Mouse (Mus musculus): ENCODE data around the gene Wnt2b.

Wnt2b gene

DNA sequence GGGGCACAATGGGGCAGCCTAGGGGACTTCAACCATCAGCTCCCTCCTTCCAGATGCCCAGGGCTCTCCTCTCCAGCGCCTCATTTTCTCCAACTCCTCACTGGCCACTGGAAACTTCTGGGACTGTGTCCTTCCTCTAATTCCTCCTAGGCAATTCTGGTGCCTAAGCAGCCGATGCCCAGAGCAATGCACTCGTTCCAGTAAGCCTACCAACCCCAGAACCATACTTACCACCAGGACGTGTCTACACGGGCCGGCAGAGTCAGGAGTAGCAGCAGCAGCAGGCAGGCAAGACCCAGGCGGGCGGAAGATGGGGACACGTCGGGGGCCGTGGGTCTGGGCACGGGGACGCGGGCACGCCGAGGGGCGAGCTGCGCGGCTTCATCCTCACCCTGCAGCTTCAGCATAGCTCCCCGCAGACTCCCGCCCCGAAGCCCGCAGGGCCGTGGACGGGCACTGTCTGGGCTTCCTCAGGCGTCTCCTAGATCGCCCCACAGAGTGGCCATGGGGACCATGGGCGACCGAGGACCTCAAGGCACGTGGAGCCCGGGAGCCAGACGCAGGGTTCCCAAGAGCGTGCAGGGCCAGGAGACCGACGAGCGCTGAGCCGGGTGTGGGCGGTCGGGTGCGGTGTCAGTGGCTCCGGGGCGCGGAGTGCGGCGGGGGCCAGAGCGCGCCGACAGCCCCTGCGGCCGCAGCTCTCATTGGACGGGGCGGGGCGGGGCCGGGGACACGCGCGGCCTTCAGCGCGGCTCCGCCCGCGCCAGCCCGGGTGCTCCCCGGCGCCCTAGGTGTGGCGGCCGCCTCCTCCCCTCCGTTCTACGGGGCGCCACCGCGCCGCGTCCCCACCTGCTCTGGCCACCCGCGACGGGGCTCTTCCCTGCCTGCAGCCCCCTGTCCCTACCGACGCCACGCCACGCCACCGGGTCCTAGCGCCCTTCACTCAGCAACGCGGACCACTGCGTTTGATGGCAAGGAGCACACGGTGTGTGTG is at the start of gene Wnt2b:
Gene Wnt2b (minus strand): TSS at position 856 of the 994 bp plus-strand sequence.
- no peak for DNase-seq

- no peak for DNase-seq
Observed at GRCm38 (mm10) chr3:105010681-105011339, 49.1 kb upstream of the Wnt2b start.

DNA sequence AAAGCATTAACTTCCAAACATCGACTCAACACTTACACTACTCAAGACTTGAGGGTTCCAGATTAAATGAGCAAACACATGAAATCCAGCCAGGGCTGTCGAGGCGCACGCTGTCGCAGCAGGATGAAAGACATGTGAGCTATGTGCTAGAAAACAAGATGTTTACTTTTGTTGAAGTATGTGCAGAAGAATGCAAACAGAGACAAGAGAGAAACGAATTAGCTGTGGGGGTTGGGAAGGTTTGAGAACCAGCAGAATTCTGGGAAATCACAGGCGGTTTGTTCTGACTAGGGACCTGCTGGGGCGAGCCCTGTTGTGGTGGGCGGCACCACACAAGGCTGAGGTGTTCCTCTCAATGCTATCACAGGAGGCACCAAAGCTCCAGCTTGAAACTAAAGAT is 46.3 kb upstream of the Wnt2b start:
- DNase-seq, result no peak

- DNase-seq, result no peak
Observed at GRCm38 (mm10) chr3:105006101-105006500, 44.4 kb upstream of the Wnt2b start.

GRCm38 (mm10) chr3:105005561-105006065 is 43.9 kb upstream of the Wnt2b start:
- DNase-seq, result no peak

DNA sequence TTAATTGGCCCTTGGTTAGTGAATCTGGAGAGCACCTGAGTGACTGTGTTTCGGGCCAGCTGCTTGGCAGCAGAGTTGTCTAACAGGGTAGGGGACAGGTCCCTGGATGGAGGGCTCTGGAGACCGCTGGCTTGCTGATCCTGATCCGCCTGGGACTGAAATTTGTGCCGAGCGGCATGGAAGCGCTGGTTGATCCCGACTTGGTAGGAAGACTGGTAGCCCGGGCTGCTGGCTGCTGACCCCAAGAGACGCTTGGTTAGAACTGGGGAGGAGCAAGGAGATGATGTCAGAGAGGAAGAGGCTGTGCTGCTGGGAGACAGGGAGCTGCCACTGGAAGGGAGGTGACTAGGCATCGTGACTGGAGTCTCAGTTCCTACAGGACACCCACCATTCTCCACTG is 43.3 kb upstream of the Wnt2b start:
- DNase-seq, result no peak

DNA sequence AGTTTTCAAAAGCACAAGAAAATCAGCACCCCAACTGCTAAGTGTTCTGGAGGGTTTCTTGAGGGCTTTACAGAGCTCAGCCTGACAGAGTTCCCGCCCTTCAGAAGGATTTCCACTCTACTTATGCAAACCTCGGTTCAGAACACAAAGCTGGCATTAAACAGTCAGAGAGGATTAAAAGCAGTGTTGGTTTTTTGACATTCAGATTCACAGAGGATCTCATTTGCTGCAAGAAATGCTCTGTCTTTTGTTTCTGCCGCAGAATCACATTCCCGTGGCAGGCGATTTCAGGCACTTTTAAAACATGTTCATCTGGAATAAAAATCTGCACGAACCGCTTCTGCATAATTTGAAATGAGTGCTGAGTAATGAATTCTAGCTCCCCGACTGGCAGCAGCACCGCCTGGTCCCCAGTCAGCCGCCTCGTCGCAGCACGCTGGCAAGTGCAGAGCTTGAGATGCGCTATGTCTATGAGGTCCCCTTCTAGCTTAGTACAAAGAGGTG is 42.3 kb upstream of the Wnt2b start:
- no peak for DNase-seq

GRCm38 (mm10) chr3:105001374-105001773 is 39.7 kb upstream of the Wnt2b start:
- no peak for DNase-seq

- DNase-seq, result no peak
Observed at GRCm38 (mm10) chr3:105000561-105000960, 38.8 kb upstream of the Wnt2b start.

DNA sequence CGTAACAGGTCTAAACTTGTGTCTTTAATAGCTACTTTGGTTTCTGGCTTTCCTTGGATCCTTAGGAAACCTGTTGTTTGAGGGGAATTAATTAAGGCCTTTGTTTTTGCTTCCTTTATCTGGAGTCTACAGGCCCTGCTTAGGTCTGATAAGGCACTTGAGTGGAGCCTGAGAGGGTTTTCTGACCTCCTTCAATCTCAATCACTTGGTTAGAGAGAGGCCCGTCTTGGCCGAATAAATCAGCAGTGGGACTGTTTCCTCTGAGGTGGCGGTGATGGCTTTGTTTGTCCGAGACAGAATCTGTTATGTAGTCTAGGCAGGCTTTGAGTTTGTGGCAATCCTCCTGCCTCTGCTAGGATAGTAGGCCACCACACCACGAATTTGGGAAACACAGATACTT is 35.8 kb upstream of the Wnt2b start:
- no peak for DNase-seq

GRCm38 (mm10) chr3:104995707-104996106 is 34.0 kb upstream of the Wnt2b start:
- no peak for DNase-seq

DNA sequence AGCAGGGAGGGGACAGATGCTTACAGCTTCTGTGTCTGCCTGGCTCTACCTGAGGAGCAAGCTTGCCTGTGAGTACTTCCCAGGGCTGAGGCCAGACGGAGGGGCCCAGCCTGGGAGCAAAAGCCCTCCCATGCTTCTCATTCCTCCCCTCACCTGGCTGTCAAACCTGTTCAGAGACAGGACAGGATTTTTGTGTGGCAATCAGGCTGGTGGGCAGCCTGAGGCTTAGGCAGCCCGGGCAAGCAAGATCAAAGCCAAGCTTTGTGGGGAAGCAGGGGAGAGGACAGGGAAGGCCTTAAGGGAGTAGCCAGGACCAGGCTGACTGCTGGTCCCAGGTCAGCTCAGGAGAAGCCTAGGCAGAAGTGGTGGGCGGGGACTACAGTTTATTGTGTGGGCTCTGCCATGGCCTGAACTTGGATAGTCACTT is 32.7 kb upstream of the Wnt2b start:
- no peak for DNase-seq

GRCm38 (mm10) chr3:104993800-104994199 is 32.1 kb upstream of the Wnt2b start:
- peak; percentile 33 for DNase-seq

DNA sequence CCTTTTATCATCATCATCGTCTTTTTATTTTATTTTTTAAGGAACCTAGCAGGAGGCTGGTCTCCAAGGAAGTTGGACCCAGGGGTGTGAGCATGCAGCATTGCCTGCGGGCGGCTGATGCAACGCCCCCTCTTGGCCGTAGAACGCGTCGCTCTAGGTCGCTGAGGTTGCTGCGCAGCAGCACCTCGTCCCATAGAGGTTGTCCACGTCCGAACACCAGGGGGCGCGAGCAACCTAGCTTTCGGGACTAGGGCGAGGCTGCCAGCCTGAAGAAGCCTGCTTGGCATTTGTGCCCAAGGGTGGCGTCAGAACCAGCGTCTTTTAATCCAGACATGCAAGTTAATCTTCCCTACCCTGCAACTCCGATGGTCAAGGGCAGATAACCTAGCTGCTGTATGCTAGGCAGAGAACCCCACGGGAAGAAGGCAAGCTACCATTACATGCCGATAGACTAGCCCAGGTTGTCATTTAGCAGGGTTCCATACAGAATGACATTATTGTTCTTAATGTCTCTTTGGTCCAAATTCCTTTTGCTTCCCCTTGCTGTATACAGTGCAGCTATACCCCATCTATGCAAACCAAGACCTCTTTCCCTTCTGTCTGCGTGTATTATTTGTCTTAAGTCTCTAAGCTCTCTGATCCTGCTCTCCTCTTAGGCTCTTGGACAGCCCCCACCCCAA is 31.1 kb upstream of the Wnt2b start:
- peak; percentile 82 for DNase-seq

- DNase-seq, result no peak
Observed at GRCm38 (mm10) chr3:104991703-104992102, 30.0 kb upstream of the Wnt2b start.

DNA sequence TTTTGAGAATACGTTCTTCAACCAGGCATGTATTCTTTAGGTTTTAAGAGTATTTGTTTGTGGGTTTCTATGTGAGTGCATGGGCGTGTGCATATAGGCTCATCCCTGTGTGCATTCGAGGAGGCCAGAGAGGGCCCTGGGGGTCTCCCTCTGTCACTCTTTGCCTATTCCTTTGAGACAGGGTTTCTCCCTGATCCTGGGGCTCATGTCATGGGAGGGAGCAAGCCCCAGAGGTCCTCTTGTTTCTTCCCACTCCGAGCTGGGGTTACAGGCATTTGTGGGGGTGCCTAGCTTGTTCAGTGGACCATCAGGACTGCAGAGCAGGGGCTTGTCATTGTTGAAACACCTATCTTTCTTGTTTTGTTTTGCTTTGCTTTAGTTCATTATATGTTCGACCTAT is 26.2 kb upstream of the Wnt2b start:
- no peak for DNase-seq

- DNase-seq, result no peak
Observed at GRCm38 (mm10) chr3:104979735-104980134, 18.0 kb upstream of the Wnt2b start.

DNA sequence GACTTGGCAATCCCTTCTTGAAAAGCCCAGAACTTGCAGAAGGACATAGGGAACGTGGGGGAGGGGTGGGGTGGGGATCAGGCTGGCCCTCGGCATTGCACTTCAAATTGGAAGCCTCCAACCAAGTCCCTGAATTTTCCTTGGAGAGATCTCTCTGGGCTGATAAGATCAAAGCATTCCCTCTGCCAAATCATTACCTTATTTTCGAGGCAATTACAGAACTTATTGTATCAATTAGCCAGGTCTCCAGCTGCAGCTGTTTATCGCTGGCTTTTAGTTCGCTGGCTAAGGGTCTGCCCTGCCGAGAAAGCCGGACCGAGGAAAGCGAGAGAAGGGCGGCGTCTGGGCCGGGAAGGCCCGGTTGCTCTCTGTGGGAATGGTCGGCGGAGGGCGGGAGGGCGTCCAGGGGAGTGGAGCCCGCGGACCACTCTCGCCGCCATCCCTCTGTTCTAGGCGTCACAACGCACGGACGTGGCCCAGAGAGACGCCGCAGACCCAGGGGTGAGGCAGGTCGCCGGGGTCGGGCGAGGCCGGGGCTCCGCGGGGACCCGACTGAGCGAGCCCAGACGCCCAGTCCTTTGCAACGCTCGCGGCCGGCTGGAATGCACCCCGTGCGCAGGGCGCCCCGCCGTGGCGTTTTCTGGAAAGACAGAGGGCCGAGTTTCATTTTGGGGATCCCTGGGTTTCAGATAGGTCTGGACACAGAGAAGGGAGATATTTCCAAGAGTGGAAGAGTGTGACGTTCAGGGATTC is 6.0 kb upstream of the Wnt2b start:
- DNase-seq, result peak; percentile 28

DNA sequence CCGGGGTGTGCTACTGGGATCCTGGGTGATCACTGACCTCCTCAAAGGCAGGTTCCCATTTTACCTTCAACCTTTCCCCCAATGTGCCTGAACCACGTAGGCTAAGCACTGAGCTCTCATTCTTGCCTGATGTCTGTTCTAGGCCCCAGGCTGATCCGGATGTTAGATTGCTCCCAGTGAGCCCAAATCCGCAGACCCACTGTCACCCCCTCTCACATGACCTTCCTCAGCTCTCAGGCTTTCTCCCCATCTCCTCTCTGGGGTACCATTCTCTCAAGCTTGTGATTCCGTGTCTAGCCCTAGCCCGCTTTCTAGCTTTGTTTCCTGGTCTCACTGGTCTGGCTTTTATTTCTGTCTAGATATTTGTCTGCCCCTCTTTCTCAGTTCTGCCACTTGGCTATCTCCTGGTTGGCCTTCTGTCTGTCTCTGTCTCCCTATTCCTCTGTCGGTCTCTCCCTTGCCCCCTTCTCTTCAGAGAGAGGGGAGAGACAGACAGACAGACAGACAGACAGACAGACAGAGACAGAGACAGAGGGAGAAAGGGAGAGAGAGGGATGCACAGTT is 4.4 kb upstream of the Wnt2b start:
- DNase-seq, result no peak

DNA sequence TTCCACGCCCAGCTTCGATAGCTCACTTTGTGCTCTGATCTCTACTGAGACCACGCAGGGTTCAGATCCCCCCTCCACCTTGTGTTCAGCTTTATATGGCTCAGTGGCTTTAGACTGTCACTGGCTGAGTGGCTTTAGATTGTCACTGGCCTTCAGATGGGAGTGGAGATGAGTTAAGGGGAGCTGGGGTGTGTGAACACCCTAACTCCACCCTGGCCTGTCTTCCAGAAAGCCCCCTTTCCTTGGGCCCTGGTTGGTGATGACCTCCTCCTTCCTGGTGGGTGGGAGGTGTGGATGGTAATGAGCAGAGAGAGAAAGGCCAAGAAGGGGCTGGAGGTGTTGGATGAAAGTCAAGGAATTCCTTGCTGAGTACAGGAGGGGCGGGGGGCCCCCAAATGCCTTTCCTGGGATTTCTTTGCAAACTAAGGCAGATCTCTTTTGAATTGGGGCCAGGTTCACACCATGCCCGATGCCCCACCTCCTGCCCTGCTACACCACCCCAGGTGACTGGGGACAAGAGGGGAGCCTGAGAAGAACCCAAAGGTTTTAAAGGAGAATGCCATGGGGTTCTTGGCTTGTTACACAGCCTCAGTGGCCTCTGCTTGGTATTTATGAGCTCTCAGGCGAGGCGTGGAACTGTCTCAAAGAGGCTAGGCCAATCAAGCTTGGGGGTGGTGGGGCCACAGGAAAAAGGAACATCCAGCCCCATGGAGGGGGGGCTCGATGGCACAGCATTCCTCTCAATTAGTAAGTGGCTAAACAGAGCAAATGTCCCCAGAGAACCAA is 3.5 kb upstream of the Wnt2b start:
- DNase-seq, result no peak

All from cerebellum, adult 11-12 months (tissue).